Mouse (Mus musculus): ENCODE data around the gene Serinc1. TPM values are rescaled to one million over a fixed set of nuclear protein-coding genes. Genes with fewer than 3 reads are reported as not detected.

Gene Serinc1
- total and polyA plus RNA-seq, 3 experiments: 45.6 to 366 (median 319) TPM

DNA sequence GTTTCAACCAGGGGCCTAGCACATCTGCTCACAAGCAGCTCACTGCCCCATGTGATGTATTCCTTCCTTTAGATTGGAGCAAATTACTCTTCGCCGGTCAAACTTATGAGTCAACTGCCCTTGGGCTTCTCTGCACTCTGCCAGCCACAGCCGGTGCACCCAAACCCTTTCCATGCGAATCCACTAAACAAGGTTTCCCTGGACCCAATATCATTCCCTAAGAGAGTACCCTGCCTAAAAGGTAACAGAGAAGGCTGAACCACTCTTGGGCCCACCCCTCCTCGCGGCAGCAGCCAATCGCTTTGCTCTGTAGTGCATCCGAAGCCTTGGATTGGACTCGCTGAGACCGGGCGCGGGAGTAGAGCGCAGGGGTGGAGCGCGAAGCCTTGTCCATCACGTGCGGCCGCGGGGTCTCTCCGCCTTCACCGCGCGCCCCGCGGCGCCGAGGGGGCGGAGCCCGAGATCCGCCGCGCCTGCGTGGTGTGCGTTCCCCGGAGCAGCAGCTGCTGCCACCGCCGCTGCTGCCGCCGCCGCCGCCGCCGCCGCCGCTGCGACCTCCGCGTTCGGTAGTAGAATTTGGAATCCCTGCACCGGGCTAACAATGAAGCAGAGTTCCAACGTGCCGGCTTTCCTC is 46.3 kb downstream of the Serinc1 start, which contains the start of gene Hsf2:
Gene Hsf2 (plus strand): TSS at position 478 of the 634 bp plus-strand sequence.
- DNase-seq: peak; percentile 98

DNA sequence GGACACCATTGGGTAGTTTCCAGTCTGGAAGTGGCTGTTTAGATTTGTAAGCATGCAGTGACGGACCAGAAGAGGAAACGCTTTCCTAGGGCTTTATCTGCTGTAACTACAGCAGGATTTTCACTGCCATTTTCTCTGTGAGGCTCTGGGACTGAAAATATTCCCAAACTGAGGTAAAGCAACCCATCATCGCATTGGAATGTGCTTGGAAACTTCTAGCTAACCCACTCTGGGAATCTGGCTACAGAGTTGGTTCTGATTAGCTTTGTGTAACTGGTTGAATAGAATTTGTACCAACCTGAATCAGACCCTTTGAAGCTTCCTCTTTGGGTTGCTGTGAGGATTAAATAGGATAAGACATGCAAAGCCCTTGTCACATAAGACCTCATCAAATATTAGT is 47.6 kb downstream of the Serinc1 start:
- no peak for DNase-seq

DNA sequence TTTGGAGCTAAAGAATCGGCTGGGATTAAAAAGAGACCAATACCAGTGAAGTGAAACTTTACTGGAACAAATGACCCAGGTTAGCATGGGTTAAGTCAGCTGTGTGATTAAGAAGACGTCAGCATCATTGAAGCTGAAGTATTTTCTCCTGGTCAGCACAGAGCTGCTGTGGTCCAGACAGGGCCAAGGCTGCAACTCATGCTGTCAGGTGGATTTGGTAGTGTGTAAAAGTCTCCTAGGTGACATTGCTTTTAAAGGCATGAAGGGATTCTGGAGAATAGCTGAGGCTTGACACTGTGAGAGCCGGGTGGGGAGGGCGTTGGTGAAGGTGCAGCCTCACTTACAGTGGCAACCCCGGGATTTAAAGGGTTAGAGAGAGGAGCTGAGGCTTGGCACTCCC is 50.6 kb downstream of the Serinc1 start:
- DNase-seq: no peak

DNA sequence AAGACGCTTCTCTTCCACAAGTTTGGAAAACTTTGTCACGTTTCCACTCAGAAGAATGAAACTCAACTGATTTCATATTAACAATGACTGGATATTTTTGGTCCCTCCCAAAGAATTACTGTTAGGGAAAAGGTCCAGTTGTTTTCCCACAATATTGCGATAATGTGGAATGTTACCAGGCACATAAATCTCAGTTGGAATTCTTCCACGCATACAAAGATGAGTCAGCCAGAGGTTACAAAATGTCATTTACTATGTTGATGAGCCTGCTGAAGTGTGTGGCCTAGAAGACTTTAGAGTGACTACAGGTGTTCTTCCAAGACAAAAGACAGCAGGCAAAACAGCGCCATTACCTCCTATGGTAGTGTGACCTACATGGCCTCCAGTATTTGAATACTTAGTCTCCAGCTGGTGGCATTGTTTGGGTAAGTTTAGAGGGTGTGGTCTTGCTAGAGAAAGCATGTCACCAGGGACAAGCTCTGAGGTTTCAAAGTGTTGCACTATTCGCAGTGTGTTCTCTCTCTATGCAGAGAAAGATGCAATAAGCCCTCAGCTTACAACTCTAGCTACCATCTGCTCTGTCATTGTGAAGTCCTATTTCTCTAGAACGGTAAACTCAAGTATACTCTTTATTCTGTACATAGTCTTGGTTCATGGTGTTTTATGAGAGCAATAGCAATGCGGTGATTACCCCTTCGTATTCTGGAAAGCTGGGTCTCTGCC is 55.0 kb downstream of the Serinc1 start:
- peak; percentile 17 for DNase-seq

Other genes starting within 250 kb of the Serinc1 start
- 10 to 100 TPM; 15.0 to 17.9 TPM for gene Hsf2, start 46.1 kb downstream of the Serinc1 start, total RNA-seq (2021)
- gene Hsf2, start 46.1 kb downstream of the Serinc1 start, polyA plus RNA-seq (2012; rRNA removed): 1.5 and 1.9 TPM in 2 replicates
- 1 to 10 TPM in 1 of 2 experiments, under 1 TPM in 1; 0.98 to 2.3 TPM for gene Pkib, start 99.5 kb upstream of the Serinc1 start, total RNA-seq (2021)
- 0.42 and 0.54 TPM in 2 replicates for gene Pkib, start 99.5 kb upstream of the Serinc1 start, polyA plus RNA-seq (2012; rRNA removed)